Mouse (Mus musculus) hindbrain, embryonic 15.5 days (tissue): ENCODE measurements around the gene Art4. TPM values are rescaled to one million over a fixed set of nuclear protein-coding genes. Genes with fewer than 3 reads are reported as not detected.

ENCODE experiments used
- ATAC-seq: fragments of 200-750 bp; cut with Nextera tagmentation; 2 replicates; pipeline ENCODE4 v1.8.0; 2017; ENCODE audit warnings: low read depth, moderate number of reproducible peaks, moderate TSS enrichment; ENCODE audit not compliant: low FRiP score
- H3K27ac ChIP-seq: fragments of 300-500 bp; sonication (generic); replicated peaks from 2 replicates; pipeline ENCODE4 v1.5.1; 2015; ENCODE audit warnings: mild to moderate bottlenecking, inconsistent platforms
- H3K27me3 ChIP-seq: fragments of 300-500 bp; sonication (generic); 2 replicates; pipeline ENCODE4 v1.6.1; 2015; ENCODE audit warnings: control low read depth, inconsistent platforms
- H3K36me3 ChIP-seq: fragments of 300-500 bp; sonication (generic); 2 replicates; pipeline ENCODE4 v1.6.1; 2015; ENCODE audit warnings: control low read depth, inconsistent platforms
- H3K4me1 ChIP-seq: fragments of 300-500 bp; sonication (generic); replicated peaks from 2 replicates; pipeline ENCODE4 v1.6.1; 2015; ENCODE audit warnings: control low read depth, inconsistent platforms
- H3K4me2 ChIP-seq: fragments of 300-500 bp; sonication (generic); 2 replicates; pipeline ENCODE4 v1.6.1; 2015; ENCODE audit warnings: moderate library complexity, mild to moderate bottlenecking, inconsistent platforms
- H3K4me3 ChIP-seq: fragments of 300-500 bp; sonication (generic); 2 replicates; pipeline ENCODE4 v1.5.1; 2015; ENCODE audit warnings: mild to moderate bottlenecking, inconsistent platforms
- H3K9ac ChIP-seq: fragments of 300-500 bp; sonication (generic); 2 replicates; pipeline ENCODE4 v1.6.1; 2015; ENCODE audit warnings: inconsistent platforms
- H3K9me3 ChIP-seq: fragments of 300-500 bp; sonication (generic); 2 replicates; pipeline ENCODE4 v1.6.1; 2016; ENCODE audit warnings: control low read depth, inconsistent platforms
- WGBS: fragments of 180-500 bp; shearing (Covaris S2); methylation state at CpG from one replicate; pipeline ENCODE4 v1.1.7; 2015; 5-methylcytosine and 5-hydroxymethylcytosine counted together
- polyA plus RNA-seq: library from polyadenylated mRNA; unstranded; fragments of >200 nt; fragmentation: Nextera tagmentation; extraction: Ambion mirVana; gene quantifications from 2 replicates; pipeline ENCODE4 v1.2.1, GENCODE M21; 2015

Gene Art4
- polyA plus RNA-seq, result 0.09 and 0.46 TPM in 2 replicates

DNA sequence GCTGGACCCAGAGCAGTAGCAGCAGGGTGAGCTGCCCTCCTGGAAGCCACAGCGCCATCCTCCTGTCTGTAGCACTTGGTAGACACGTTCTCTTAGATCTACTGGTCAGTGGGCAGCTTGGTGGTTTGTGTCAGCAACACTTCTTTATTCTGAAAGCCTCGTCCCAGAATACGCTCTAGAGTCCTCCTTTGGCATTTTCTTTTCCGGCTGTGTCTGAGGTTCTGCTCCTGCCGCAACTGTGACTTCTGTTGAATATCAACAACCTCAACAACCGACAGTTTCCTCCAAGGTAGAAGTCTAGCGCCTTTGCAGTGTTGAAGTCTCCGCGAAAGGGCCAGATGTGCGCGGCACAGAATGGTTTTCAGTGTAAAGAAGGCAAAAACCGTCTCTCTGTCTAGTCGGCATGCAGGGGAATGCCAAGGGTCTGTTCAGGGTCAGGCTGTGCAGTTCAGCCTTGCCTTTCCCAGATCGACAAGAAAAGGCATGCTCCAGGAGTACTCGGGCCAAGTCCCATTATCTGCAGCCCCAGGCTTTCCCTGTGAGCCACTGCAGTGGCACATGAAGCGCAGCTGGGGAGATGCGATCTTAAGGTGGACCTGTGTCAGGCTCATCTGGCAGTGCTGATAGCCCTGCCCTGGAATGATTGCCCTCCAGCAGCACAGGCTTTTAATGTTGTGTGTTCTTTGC, at the start of gene Art4:
Gene Art4 (minus strand): TSS at position 548 of the 687 bp plus-strand sequence.
- Histone ChIP-seq H3K4me1 (0 out of 2 replicates have a peak, but pooled peaks cover 6% of the 10 kb centered on the region), H3K9me3 (no peaks in the 10 kb centered on the region), H3K36me3 (no peaks in the 10 kb centered on the region), H3K27ac (no peak within 1 kb of the TSS), H3K27me3 (no peaks in the 10 kb centered on the region), H3K4me2 (no peak within 1 kb of the TSS), H3K4me3 (no peak within 1 kb of the TSS), H3K9ac (no peak within 1 kb of the TSS)
- no peak for ATAC-seq
- 75% methylated on average over 18 of the region's 18 CpGs for WGBS

DNA sequence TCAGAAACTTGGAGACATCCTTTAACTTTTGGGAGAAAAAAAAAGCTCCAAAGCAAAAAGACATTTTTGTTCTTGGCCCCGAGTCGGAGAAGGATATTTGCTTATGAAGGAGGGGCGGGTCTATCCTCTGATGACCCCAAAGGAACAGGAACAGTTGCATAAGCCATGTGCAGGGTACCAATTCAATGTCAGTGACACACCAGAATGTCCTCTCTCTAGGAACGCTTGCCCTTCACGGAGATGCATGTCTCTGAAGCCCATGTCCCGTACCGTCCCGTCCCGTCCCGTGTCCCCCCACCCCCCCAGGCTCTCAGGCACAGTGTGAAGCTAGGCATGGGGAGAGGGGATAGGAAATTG, 49.4 kb upstream of the Art4 start:
- no peak for ATAC-seq
- H3K27me3 ChIP-seq, result no peaks in the 10 kb centered on the region
- no peak overlapping the region for H3K4me2 ChIP-seq
- no peaks in the 10 kb centered on the region for H3K4me1 ChIP-seq
- H3K27ac ChIP-seq, result no peak overlapping the region
- H3K4me3 ChIP-seq, result no peak overlapping the region
- no peaks in the 10 kb centered on the region for H3K36me3 ChIP-seq
- 72% methylated on average over 10 of the region's 10 CpGs for WGBS
- H3K9me3 ChIP-seq, result no peaks in the 10 kb centered on the region
- H3K9ac ChIP-seq, result no peak overlapping the region

DNA sequence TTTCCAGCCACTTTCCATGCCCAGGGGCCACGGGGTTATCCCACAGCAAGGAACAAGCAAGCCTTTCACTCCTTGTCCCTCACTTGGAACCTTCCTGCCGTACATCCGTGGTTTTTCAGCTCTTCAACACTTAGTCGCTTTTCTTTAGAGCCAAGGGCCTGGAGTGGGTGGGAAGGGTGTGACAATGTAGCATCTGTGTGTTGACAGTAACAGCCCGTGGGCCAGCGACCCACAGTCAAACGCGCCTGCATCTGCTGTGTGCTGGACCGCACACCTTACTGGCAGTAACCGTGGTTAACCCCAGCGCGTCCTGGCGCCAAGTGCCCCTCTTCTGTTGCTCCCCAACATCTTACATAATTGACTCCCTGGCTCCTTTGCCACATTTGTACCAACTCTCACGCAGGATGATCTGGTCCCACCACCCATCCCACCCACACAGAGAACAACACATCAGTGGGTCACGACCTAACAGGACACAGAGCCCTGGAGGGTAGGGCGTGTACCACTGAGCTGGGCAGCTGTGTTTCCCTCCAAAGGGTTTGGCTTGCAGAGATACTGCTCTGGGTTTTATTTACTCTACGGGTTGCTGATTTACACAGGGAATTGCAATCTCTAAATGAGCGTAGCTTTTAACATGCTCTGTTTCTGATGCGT, 48.9 kb upstream of the Art4 start:
- 88% methylated on average over 19 of the region's 19 CpGs for WGBS
- no peak overlapping the region for H3K9ac ChIP-seq
- no peaks in the 10 kb centered on the region for H3K4me1 ChIP-seq
- no peaks in the 10 kb centered on the region for H3K27me3 ChIP-seq
- H3K27ac ChIP-seq, result no peak overlapping the region
- no peaks in the 10 kb centered on the region for H3K9me3 ChIP-seq
- H3K4me3 ChIP-seq, result no peak overlapping the region
- no peaks in the 10 kb centered on the region for H3K36me3 ChIP-seq
- no peak overlapping the region for H3K4me2 ChIP-seq
- ATAC-seq, result no peak

DNA sequence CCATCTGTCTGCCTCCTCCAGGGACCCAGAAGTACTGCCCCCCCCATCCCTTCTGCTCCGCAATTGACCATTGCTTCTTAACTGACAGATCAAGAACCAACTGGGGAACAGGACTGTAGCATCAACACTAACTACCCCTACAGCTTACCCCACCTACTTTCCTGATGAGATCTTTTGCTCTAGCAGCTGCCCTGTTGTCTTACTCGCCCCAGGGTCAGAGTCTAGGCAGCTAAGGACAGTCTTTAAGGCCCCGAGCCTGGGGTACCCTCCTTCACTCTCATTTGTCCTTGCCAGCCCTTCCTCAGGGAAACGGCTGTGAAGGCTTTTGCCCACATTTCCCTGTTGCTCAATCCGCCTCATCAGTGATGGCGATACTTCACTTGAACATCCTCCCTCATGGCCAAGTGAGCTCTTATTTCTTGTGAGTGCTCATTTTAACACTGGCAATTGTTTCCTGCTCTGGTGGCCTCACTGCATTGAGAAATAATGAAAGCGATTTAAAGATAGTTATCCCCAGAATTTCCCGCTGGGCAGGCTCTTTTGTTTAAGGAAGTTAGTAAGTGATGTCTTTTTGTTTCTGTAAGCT, 46.4 kb upstream of the Art4 start:
- H3K27ac ChIP-seq, result no peak overlapping the region
- ATAC-seq, result no peak
- H3K36me3 ChIP-seq, result no peaks in the 10 kb centered on the region
- 63% methylated on average over 8 of the region's 8 CpGs for WGBS
- H3K4me1 ChIP-seq, result no peaks in the 10 kb centered on the region
- H3K4me3 ChIP-seq, result no peak overlapping the region
- H3K9ac ChIP-seq, result no peak overlapping the region
- H3K4me2 ChIP-seq, result no peak overlapping the region
- H3K9me3 ChIP-seq, result no peaks in the 10 kb centered on the region
- H3K27me3 ChIP-seq, result no peaks in the 10 kb centered on the region

DNA sequence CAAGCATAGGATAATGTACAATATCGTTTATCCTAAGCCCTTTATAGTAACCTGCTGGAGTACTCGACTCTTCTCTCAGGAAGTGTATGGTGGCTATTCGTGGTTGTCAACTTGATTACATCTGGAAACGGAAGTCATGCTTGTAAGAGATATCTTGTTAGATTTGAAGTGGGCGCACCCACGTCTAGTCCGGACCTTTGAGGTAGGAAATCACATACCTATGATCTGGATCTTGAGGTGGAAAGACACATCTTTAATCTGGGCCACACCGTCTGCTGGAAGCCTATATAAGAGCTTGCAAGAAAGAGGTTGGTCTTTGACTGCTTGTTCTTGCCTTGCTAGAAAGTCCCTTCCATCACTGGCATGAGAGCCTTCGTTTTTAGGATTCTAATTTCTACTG, 45.0 kb upstream of the Art4 start:
- Histone ChIP-seq H3K36me3 (no peaks in the 10 kb centered on the region), H3K4me1 (no peaks in the 10 kb centered on the region)

DNA sequence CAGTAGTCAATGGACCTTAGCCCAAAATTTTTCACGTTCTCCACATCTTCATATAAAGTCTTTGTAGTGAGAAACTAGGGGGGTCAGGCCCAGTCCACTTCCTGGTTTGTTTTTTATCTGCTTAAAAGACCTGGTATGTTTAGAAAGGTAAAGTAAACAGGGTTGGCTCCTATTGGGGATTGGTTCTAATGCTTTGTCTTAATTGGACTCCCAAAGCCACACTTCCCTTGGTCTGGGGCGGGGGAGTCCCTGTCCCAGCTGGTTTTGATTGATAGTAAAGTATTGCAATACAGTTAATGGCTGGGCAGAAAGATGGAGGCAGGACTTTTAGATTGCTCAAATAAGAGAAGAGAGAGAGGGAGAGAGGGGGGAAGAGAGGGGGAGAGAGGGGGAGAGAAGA, 43.5 kb upstream of the Art4 start:
- no peaks in the 10 kb centered on the region for H3K36me3 ChIP-seq
- WGBS, result 86% methylated on average over 2 of the region's 2 CpGs

More for the DNA sequence above, 45.0 kb upstream of the Art4 start:
- H3K4me3 ChIP-seq, result no peak overlapping the region
- H3K27ac ChIP-seq, result no peak overlapping the region
- no peak for ATAC-seq
- no peak overlapping the region for H3K4me2 ChIP-seq
- no peaks in the 10 kb centered on the region for H3K9me3 ChIP-seq
- WGBS, result 95% methylated on average over 9 of the region's 9 CpGs
- no peaks in the 10 kb centered on the region for H3K27me3 ChIP-seq
- no peak overlapping the region for H3K9ac ChIP-seq

DNA sequence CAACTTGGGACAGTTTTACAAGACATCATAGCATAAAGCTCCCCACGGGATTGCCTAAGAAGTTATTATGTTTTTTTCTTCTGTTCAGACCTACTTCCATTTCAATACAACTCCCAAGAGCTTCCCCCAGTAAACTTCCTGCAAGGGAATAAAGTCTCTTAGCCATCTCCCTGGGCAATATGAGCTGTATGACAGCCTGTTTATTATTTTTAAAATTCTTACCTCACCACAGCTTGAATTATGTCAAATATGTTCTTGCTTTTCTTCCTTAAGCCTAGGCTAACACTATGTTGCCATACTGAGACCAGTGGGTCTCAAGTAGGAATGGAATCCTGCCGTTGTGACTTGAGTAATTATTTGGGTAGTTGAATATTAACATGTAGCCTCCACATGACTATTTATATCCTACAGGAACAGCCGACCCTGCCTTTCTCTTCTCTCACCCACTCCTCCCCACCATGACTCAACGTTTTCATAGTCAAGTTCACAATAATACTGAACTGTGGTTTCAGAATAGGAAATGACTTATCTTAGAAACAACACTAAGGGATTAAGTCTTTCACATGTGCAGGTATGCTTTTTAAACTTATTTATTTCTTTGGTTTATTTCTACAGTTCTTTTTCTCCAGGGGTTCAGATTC, 43.0 kb upstream of the Art4 start:
- H3K4me3 ChIP-seq, result no peak overlapping the region
- WGBS, result 78% methylated on average over 4 of the region's 4 CpGs
- no peak for ATAC-seq
- no peaks in the 10 kb centered on the region for H3K4me1 ChIP-seq
- no peaks in the 10 kb centered on the region for H3K9me3 ChIP-seq
- H3K36me3 ChIP-seq, result no peaks in the 10 kb centered on the region
- H3K27me3 ChIP-seq, result no peaks in the 10 kb centered on the region
- no peak overlapping the region for H3K9ac ChIP-seq
- H3K27ac ChIP-seq, result no peak overlapping the region
- no peak overlapping the region for H3K4me2 ChIP-seq

More for the DNA sequence above, 43.5 kb upstream of the Art4 start:
- no peak overlapping the region for H3K4me3 ChIP-seq
- H3K4me2 ChIP-seq, result no peak overlapping the region
- no peak for ATAC-seq
- no peak overlapping the region for H3K27ac ChIP-seq
- no peaks in the 10 kb centered on the region for H3K9me3 ChIP-seq
- H3K4me1 ChIP-seq, result no peaks in the 10 kb centered on the region
- H3K9ac ChIP-seq, result no peak overlapping the region
- H3K27me3 ChIP-seq, result no peaks in the 10 kb centered on the region

DNA sequence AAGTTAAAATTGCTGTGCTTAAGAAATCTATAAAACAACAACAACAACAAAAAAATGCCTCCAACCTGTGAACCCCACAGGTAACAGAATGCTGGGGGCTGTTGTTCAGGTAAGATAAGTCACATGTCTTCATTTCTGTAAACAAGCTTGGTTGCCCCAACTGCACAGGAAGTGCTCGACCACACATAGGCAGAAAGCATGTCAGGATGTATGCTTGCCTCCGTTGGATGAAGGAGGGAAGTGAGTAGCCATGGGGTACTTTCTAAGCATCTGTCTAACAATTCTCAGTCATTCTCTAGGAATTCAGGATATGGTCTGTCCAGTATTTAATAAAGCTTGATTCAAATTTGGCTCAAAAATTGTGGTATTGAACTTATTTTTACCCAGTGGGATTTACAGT, 41.4 kb upstream of the Art4 start:
- ATAC-seq, result no peak
- no peaks in the 10 kb centered on the region for H3K36me3 ChIP-seq
- H3K9ac ChIP-seq, result no peak overlapping the region
- H3K4me1 ChIP-seq, result no peaks in the 10 kb centered on the region
- WGBS, result 85% methylated on average over 2 of the region's 2 CpGs
- H3K9me3 ChIP-seq, result no peaks in the 10 kb centered on the region
- H3K27me3 ChIP-seq, result no peaks in the 10 kb centered on the region
- H3K4me3 ChIP-seq, result no peak overlapping the region
- no peak overlapping the region for H3K27ac ChIP-seq
- no peak overlapping the region for H3K4me2 ChIP-seq

DNA sequence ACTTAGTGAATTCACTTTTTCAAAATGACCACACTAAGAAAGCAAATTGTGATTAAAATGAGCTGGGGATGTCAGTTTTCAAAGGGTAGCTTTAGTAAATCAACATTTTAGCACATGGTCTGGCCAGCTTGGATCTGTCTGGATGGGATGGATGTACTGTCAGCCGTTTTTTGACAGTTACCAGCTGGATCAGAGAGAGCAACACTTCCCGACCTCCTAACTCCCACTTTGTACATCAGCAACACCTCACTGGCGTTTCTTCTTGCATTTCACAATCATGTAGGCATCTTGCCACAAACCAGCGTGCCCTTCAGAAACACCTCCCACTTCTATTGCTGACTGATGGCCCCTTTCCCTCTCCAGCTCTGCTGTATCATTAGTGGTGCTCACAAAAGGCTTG, 40.7 kb upstream of the Art4 start:
- H3K4me3 ChIP-seq, result no peak overlapping the region
- ATAC-seq, result no peak
- H3K36me3 ChIP-seq, result no peaks in the 10 kb centered on the region
- no peak overlapping the region for H3K4me2 ChIP-seq
- H3K9me3 ChIP-seq, result no peaks in the 10 kb centered on the region
- no peak overlapping the region for H3K9ac ChIP-seq
- H3K4me1 ChIP-seq, result no peaks in the 10 kb centered on the region
- 74% methylated on average over 4 of the region's 4 CpGs for WGBS
- H3K27ac ChIP-seq, result no peak overlapping the region
- no peaks in the 10 kb centered on the region for H3K27me3 ChIP-seq

DNA sequence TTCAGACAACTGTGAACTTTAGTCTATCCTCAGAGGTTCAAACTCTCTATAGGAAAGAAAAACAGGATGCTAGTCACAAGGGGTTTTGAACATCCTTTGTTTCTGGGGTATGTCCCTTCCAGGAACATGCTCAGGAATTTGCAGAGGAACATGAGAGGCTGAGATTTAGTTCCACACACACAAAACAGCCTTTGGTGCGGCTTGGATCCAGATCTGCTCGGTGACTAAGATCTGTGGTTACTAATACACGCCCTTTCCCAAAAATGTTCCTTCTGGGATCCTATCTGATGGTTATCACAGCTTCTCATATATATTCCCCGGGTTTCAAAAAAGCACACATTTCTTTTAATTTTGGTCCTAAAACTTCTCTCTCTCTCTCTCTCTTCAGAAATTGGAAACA, 40.3 kb upstream of the Art4 start:
- H3K4me2 ChIP-seq, result no peak overlapping the region
- H3K9me3 ChIP-seq, result no peaks in the 10 kb centered on the region
- no peaks in the 10 kb centered on the region for H3K36me3 ChIP-seq
- H3K27me3 ChIP-seq, result no peaks in the 10 kb centered on the region
- no peak overlapping the region for H3K27ac ChIP-seq
- WGBS, result 87% methylated on average over 4 of the region's 4 CpGs
- no peaks in the 10 kb centered on the region for H3K4me1 ChIP-seq
- no peak overlapping the region for H3K4me3 ChIP-seq
- H3K9ac ChIP-seq, result no peak overlapping the region
- no peak for ATAC-seq

DNA sequence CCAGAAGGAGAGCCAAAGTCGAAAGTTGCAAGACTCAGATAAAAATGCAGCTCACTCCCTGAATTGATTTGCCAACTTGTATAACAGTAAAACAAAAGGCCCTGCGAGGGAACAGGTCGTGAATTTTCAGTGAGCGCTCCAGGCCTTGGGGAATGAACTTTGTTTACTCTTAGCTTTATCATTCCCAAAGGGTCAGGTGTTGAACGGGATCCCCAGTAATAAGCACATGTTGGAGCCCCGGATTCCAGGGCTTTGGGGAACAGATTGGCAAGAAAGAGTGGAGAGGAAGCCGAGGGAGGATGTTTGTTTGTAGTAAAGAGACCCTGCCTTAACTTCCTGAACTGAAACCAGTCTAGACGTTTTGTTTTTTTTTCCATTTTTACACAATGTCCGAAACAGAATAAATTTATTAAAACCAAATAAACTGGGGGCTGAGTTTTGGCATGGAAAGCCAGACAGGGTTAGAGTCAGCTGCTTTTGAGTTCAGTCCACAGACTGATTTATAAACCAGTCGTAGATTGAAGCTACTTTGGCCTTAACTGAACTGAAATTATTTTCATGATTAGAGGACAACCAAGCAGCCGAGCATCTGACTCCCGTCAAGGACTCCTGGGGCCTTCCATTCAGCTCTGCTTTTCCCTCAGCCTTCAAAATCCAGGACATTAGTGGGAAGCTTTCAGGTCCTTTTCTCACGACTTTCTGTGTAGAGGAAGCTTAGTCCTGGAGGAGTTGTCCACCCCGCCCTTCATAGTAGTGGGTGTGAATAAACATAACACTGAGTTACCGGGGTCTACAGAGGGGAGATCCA, 37.2 kb upstream of the Art4 start:
- Histone ChIP-seq H3K27me3 (no peaks in the 10 kb centered on the region), H3K4me1 (no peaks in the 10 kb centered on the region), H3K36me3 (no peaks in the 10 kb centered on the region), H3K9me3 (no peaks in the 10 kb centered on the region), H3K9ac (no peak overlapping the region), H3K4me2 (no peak overlapping the region), H3K4me3 (no peak overlapping the region), H3K27ac (no peak overlapping the region)
- no peak for ATAC-seq
- 67% methylated on average over 15 of the region's 15 CpGs for WGBS

DNA sequence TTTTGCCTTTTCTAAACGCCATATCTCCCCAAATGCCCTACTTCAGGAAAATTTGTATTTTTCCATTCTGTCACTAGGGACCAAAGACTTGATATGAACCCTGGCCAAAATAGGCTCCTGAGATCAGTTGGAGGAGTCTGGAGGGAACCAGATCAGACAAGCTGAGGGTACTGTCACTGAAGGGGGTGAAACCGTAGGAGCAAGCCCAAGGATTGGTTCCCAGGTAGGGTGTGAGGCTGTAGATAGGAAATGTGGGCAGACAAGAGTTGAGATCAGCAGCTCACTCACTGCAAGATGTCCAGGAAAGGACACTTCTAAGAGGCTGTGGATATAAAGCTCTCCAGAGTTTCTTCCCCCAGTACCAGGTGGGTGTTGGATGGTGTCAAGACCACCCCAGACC, 34.5 kb upstream of the Art4 start:
- WGBS, result 94% methylated on average over 2 of the region's 2 CpGs
- no peak for ATAC-seq
- H3K4me1 ChIP-seq, result no peaks in the 10 kb centered on the region
- no peak overlapping the region for H3K9ac ChIP-seq
- H3K9me3 ChIP-seq, result no peaks in the 10 kb centered on the region
- H3K4me2 ChIP-seq, result no peak overlapping the region
- H3K27me3 ChIP-seq, result no peaks in the 10 kb centered on the region
- no peak overlapping the region for H3K27ac ChIP-seq
- H3K4me3 ChIP-seq, result no peak overlapping the region
- H3K36me3 ChIP-seq, result no peaks in the 10 kb centered on the region
